Mouse (Mus musculus) cortical plate, adult 2 months (tissue): Measurements from ENCODE around the gene Suds3.

Experiments used
- CTCF ChIP-seq: fragments of 200-500 bp; IDR thresholded peaks from 2 replicates; pipeline ENCODE4 v1.5.1; 2011; ENCODE audit warnings: mild to moderate bottlenecking, control low read depth, low read length; ENCODE audit not compliant: insufficient read depth; ENCODE audit errors: extremely low read depth
- POLR2A ChIP-seq: fragments of 200-500 bp; IDR thresholded peaks from 2 replicates; pipeline ENCODE4 v1.6.1; 2011; ENCODE audit warnings: mild to moderate bottlenecking, low read length, control low read depth; ENCODE audit not compliant: insufficient read depth; ENCODE audit errors: extremely low read depth

DNA sequence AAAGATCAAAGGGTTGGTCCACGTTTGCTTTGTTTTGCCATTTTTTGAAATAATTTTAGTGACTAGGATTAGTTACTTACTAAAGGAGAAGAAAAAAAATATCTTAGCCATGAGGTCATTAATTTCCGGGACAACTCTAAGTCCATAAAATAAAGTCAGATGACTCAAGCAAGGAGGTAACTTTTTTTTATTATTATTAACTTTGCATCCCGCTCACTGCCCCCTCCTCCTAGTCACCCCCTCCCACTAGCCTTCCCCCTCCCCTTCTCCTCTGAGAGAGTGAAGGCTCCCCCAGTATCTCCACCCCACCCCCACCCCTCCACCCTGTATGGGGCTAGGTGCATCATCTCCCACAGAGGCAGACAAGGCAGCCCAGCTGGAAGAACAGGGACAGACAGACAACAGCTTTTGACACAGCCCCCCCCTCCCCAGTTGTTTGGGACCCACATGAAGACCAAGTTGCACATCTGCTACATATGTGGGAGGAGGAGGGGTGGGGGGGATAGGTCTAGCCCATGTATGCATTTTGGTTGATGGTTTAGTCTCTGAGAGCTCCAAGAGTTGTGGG, 19.1 kb upstream of the Suds3 start:
- no peak for TF ChIP-seq CTCF
- no peak for TF ChIP-seq POLR2A
